Mouse (Mus musculus) bone marrow, adult 2 months (tissue): ENCODE data around the gene Ggct.

Experiments
- CTCF ChIP-seq: fragments of 200-500 bp; IDR thresholded peaks from 2 replicates; pipeline ENCODE4 v1.5.1; 2011; ENCODE audit warnings: low read length, control low read depth; ENCODE audit not compliant: control insufficient read depth, insufficient read depth
- POLR2A ChIP-seq: fragments of 200-500 bp; IDR thresholded peaks from 2 replicates; pipeline ENCODE4 v1.6.1; 2011; ENCODE audit warnings: low read depth, mild to moderate bottlenecking, control low read depth, low read length, borderline replicate concordance; ENCODE audit not compliant: control insufficient read depth

DNA sequence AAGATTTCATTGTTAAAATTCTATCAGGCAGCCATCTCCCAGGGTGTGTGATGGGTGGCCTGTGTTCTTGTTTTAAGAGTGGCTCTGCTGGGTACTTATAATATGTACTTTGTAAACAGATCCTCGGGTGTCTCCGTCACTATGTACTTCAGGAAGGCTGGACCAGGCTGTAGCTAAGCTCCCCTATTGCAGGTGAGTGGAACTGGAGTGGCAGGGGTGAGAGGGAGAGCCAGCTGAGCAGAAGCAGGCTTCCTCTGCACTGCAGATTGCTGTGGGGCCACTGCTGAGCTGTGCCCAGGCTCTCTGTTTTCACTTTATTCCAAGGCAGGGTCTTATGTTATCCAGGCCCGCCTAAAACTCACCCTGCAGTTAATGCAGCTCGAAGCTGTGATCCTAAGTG lies 9.7 kb upstream of the Ggct start:
- TF ChIP-seq CTCF (no peak), POLR2A (no peak)
